25 mouse cellular contexts compared by ENCODE assay signal in genomic region chr2:5643226-5643625, GRCm38 (mm10).
DNase-seq lines count a peak whose midpoint lies in the region; ATAC-seq and TF ChIP-seq lines count a peak whose summit lies in the region.
"Had no signal": no experiment of that assay in that cellular context is flagged by ENCODE, and none has a peak within 500 bp of the region (broad histone marks: within the 10 kb centered on the region; RNA-seq: fewer than 3 reads in every experiment).

No protein-coding gene starts in this region.

- no peak for TF ChIP-seq CTCF in MEL (IDR thresholded peaks at IDR 0.05 in 2 of 3, conservative IDR thresholded peaks at IDR 0.05 in 1 of 3; ENCODE audit: control insufficient read depth in 1 of 3, insufficient read depth in 1 of 3, low read depth in 2 of 3, low read length in 3 of 3, poor library complexity in 1 of 3, severe bottlenecking in 1 of 3)

- no peaks in the 10 kb centered on the region for H3K9me3 ChIP-seq in MEL (replicated peaks; ENCODE audit: insufficient read depth, low read length)
- H3K9me3 ChIP-seq in neural tube, embryonic 15.5 days (replicated peaks), result no peaks in the 10 kb centered on the region
- H3K9me3 ChIP-seq: embryonic facial prominence, embryonic 12.5 days; forebrain, embryonic 10.5 days; limb, embryonic 12.5 days; liver, embryonic 15.5 days; midbrain, embryonic 10.5 days; neural tube, embryonic 12.5 days had no signal

- peaks cover 0 to 12% of the 10 kb centered on the region in 2 experiments; a peak in 2 of 4 replicates for H3K36me3 ChIP-seq in MEL (ENCODE audit: control insufficient read depth in 1 of 2, insufficient read depth in 2 of 2, low read length in 2 of 2)
- H3K36me3 ChIP-seq in neural tube, embryonic 15.5 days, result no peaks in the 10 kb centered on the region
- H3K36me3 ChIP-seq: embryonic facial prominence, embryonic 12.5 days; forebrain, embryonic 10.5 days; limb, embryonic 12.5 days; liver, embryonic 15.5 days; midbrain, embryonic 10.5 days; neural tube, embryonic 12.5 days had no signal

- no peaks in the 10 kb centered on the region for H3K27me3 ChIP-seq in MEL (ENCODE audit: control insufficient read depth in 1 of 2, insufficient read depth in 2 of 2, low read length in 2 of 2)
- no peaks in the 10 kb centered on the region for H3K27me3 ChIP-seq in neural tube, embryonic 15.5 days (replicated peaks)
- H3K27me3 ChIP-seq: embryonic facial prominence, embryonic 12.5 days; limb, embryonic 12.5 days; liver, embryonic 15.5 days; neural tube, embryonic 12.5 days had no signal

- peak overlapping the region; percentile 12; the same call in 1 of the 2 replicates for H3K27ac ChIP-seq in MEL (ENCODE audit: control insufficient read depth, low read depth, low read length)
- no peak overlapping the region for H3K27ac ChIP-seq in neural tube, embryonic 15.5 days (replicated peaks)
- H3K27ac ChIP-seq: embryonic facial prominence, embryonic 12.5 days; forebrain, embryonic 10.5 days; hindbrain, postnatal 0 days; limb, embryonic 12.5 days; liver, embryonic 15.5 days; midbrain, embryonic 10.5 days; neural tube, embryonic 12.5 days had no signal

- no peaks in the 10 kb centered on the region for H3K79me2 ChIP-seq in MEL (ENCODE audit: control insufficient read depth, insufficient read depth, low read length, poor library complexity)

- peak; percentile 18 for DNase-seq in CD4-positive helper T cell, adult 2 months (ENCODE audit: low read depth, low spot score)
- peak; percentile 18 for DNase-seq in MEL (ENCODE audit: low read depth, low spot score)
- peak; percentile 43 to 62 for DNase-seq in thymus, adult 18-20 months
- peak; percentile 63 for DNase-seq in thymus, postnatal 25 days
- no peak for DNase-seq in spleen, postnatal 10 days (ENCODE audit: low spot score in 2 of 2)
- DNase-seq in left cerebral cortex, adult 9 months (ENCODE audit: low spot score in 2 of 2), result no peak
- DNase-seq: adrenal gland, postnatal 10 days; cerebellum, adult 8-10 months; cerebellum, postnatal 25 days; gastrocnemius, postnatal 10 days; kidney, adult 9 months; kidney, postnatal 14 days; layer of hippocampus, adult 9-11 months; lung, embryonic 14.5 days; lung, postnatal 14 days had no signal

- TF ChIP-seq EP300 in MEL (IDR thresholded peaks at IDR 0.05; ENCODE audit: low read depth in 1 of 2, low read length in 2 of 2), result no peak

- no peak overlapping the region for H3K4me2 ChIP-seq in neural tube, embryonic 15.5 days
- H3K4me2 ChIP-seq: embryonic facial prominence, embryonic 12.5 days; limb, embryonic 12.5 days; liver, embryonic 15.5 days; lung, embryonic 14.5 days; neural tube, embryonic 12.5 days had no signal

- H3K4me3 ChIP-seq in MEL (ENCODE audit: control insufficient read depth in 1 of 2, insufficient read depth in 1 of 2, low read depth in 2 of 2, low read length in 2 of 2), result no peak overlapping the region; a peak in 1 of 4 replicates
- no peak overlapping the region for H3K4me3 ChIP-seq in neural tube, embryonic 15.5 days (replicated peaks)
- H3K4me3 ChIP-seq: embryonic facial prominence, embryonic 12.5 days; forebrain, embryonic 10.5 days; limb, embryonic 12.5 days; liver, embryonic 15.5 days; midbrain, embryonic 10.5 days; neural tube, embryonic 12.5 days had no signal

- ATAC-seq in neural tube, embryonic 15.5 days (ENCODE audit: low FRiP score), result no peak
- ATAC-seq: forebrain, embryonic 16.5 days; hindbrain, postnatal 0 days; midbrain, embryonic 16.5 days had no signal

- TF ChIP-seq RAD21 in MEL (IDR thresholded peaks at IDR 0.05; ENCODE audit: low read depth, low read length), result no peak

- H3K4me1 ChIP-seq in MEL (ENCODE audit: control insufficient read depth in 1 of 2, insufficient read depth in 2 of 2, low read length in 2 of 2), result peaks cover 4 to 11% of the 10 kb centered on the region in 2 experiments
- H3K4me1 ChIP-seq in neural tube, embryonic 15.5 days, result peaks cover 8% of the 10 kb centered on the region; the same call in 1 of the 2 replicates
- H3K4me1 ChIP-seq: forebrain, embryonic 10.5 days; midbrain, embryonic 10.5 days had no signal

- no peak for TF ChIP-seq POLR2A in MEL (IDR thresholded peaks at IDR 0.05; ENCODE audit: control insufficient read depth in 1 of 2, insufficient read depth in 1 of 2, low read depth in 1 of 2, low read length in 2 of 2, poor library complexity in 1 of 2)

- no peak overlapping the region for H3K9ac ChIP-seq in MEL (ENCODE audit: control insufficient read depth, low read depth, low read length, poor library complexity, severe bottlenecking)
- no peak overlapping the region for H3K9ac ChIP-seq in neural tube, embryonic 15.5 days (replicated peaks)
- H3K9ac ChIP-seq: embryonic facial prominence, embryonic 12.5 days; limb, embryonic 12.5 days; liver, embryonic 15.5 days; lung, embryonic 14.5 days; neural tube, embryonic 12.5 days had no signal

- 82% methylated on average over 7 of the region's 7 CpGs for whole genome bisulfite sequencing in neural tube, embryonic 15.5 days

TF ChIP-seq in MEL, 35 proteins besides CTCF, POLR2A, EP300 and RAD21:
- no peak for TF ChIP-seq USF2 (IDR thresholded peaks at IDR 0.05; ENCODE audit: borderline replicate concordance in 1 of 2, insufficient read depth in 1 of 2, low read depth in 1 of 2, low read length in 2 of 2)
- TF ChIP-seq GATA1 (IDR thresholded peaks at IDR 0.05; ENCODE audit: low read depth, low read length), result no peak
- no peak for TF ChIP-seq MAX (IDR thresholded peaks at IDR 0.05; ENCODE audit: low read length)
TF ChIP-seq in MEL: peak in this region for 0.

Comparison
In these comparisons a context has a peak if more than half of its experiments do, and no peak if none do; other contexts are left out.
1. DNase-seq: peak in CD4-positive helper T cell, adult 2 months (single experiment), MEL (single experiment), thymus, adult 18-20 months (2 of 2) and thymus, postnatal 25 days (single experiment); none in spleen, postnatal 10 days (0 of 2) and left cerebral cortex, adult 9 months (0 of 2).